8 mouse cellular contexts compared by ENCODE assay signal in the genomic region with DNA sequence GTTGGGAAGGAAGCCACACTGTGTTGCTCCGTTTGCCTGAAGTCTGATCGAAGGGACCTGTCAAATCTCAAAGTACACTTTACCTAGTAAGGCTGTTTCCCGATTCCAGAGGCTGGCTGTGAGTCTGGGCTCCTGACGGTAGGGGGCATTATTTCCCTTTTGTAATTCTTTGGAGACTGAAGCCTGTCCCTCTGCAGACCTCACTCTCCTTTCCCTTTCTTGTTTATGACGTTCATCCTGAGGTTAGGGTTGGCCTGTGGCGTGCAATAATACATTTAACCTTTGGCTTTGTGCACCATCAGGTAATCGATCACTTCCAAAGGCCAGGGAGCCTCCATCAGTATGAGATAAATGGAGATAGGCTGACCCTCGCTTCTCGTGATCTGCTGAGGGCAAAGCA. TPM values are rescaled to one million over a fixed set of nuclear protein-coding genes. Genes with fewer than 3 reads are reported as not detected.
DNase-seq lines count a peak whose midpoint lies in the region; ATAC-seq and TF ChIP-seq lines count a peak whose summit lies in the region.

No protein-coding gene starts in this region.

- peak; percentile 87 for TF ChIP-seq CTCF in hindbrain, postnatal 0 days (IDR thresholded peaks at IDR 0.05; ENCODE audit: low read depth)
- peak; percentile 87 for TF ChIP-seq CTCF in left cerebral cortex, adult 2 months (IDR thresholded peaks at IDR 0.05)

- no peak overlapping the region for H3K9ac ChIP-seq in heart, embryonic 13.5 days
- H3K9ac ChIP-seq in heart, embryonic 12.5 days = no peak overlapping the region
- H3K9ac ChIP-seq in forebrain, embryonic 13.5 days = no peak overlapping the region
- no peak overlapping the region for H3K9ac ChIP-seq in hindbrain, postnatal 0 days (replicated peaks; ENCODE audit: low read length)
- H3K9ac ChIP-seq in midbrain, embryonic 11.5 days (ENCODE audit: low read length) = no peak overlapping the region
- H3K9ac ChIP-seq in stomach, embryonic 15.5 days = no peak overlapping the region

- 26% methylated on average over 9 of the region's 9 CpGs for WGBS in heart, embryonic 13.5 days
- WGBS in heart, embryonic 12.5 days = 27% methylated on average over 9 of the region's 9 CpGs
- WGBS in forebrain, embryonic 13.5 days = 22% methylated on average over 9 of the region's 9 CpGs
- whole genome bisulfite sequencing in hindbrain, postnatal 0 days = 16% methylated on average over 9 of the region's 9 CpGs
- WGBS in midbrain, embryonic 11.5 days = 12% methylated on average over 9 of the region's 9 CpGs
- WGBS in stomach, embryonic 15.5 days = 8% methylated on average over 9 of the region's 9 CpGs

- H3K36me3 ChIP-seq in heart, embryonic 13.5 days = no peaks in the 10 kb centered on the region
- no peaks in the 10 kb centered on the region for H3K36me3 ChIP-seq in heart, embryonic 12.5 days
- no peaks in the 10 kb centered on the region for H3K36me3 ChIP-seq in forebrain, embryonic 13.5 days (ENCODE audit: poor library complexity, severe bottlenecking)
- no peaks in the 10 kb centered on the region for H3K36me3 ChIP-seq in hindbrain, postnatal 0 days (ENCODE audit: insufficient read depth, low read length)
- no peaks in the 10 kb centered on the region for H3K36me3 ChIP-seq in midbrain, embryonic 11.5 days (ENCODE audit: control insufficient read depth, insufficient read depth, low read length)
- H3K36me3 ChIP-seq in stomach, embryonic 15.5 days = no peaks in the 10 kb centered on the region

- no peaks in the 10 kb centered on the region for H3K27me3 ChIP-seq in heart, embryonic 13.5 days (replicated peaks)
- H3K27me3 ChIP-seq in heart, embryonic 12.5 days (replicated peaks) = no peaks in the 10 kb centered on the region
- H3K27me3 ChIP-seq in forebrain, embryonic 13.5 days = no peaks in the 10 kb centered on the region
- no peaks in the 10 kb centered on the region for H3K27me3 ChIP-seq in hindbrain, postnatal 0 days (ENCODE audit: insufficient read depth, low read length)
- no peaks in the 10 kb centered on the region for H3K27me3 ChIP-seq in midbrain, embryonic 11.5 days (ENCODE audit: control insufficient read depth, insufficient read depth, low read length)
- H3K27me3 ChIP-seq in stomach, embryonic 15.5 days (replicated peaks) = no peaks in the 10 kb centered on the region

- no peak for ATAC-seq in heart, embryonic 13.5 days (ENCODE audit: extremely low read depth, insufficient number of reproducible peaks, low FRiP score, low TSS enrichment)
- no peak for ATAC-seq in heart, embryonic 12.5 days (ENCODE audit: insufficient number of reproducible peaks, low FRiP score)
- ATAC-seq in forebrain, embryonic 13.5 days = peak; percentile 61; the same call in 1 of the 2 replicates
- peak; percentile 15; the same call in 1 of the 2 replicates for ATAC-seq in hindbrain, postnatal 0 days
- ATAC-seq in midbrain, embryonic 11.5 days (ENCODE audit: low FRiP score) = peak; percentile 73
- no peak for ATAC-seq in stomach, embryonic 15.5 days (ENCODE audit: insufficient read depth, low FRiP score, low read depth)

- intact Hi-C loops in left cerebral cortex, adult 2 months (cut with DNase I) = loop anchor here (1.0 to 5.0 kb wide), 2 partner anchors 538 to 602 kb away; partner anchors contain the start of gene Cbln1

- 0 out of 2 replicates have a peak overlapping the region, but pooled peaks have one; percentile 6 for H3K4me2 ChIP-seq in heart, embryonic 13.5 days
- no peak overlapping the region for H3K4me2 ChIP-seq in heart, embryonic 12.5 days
- H3K4me2 ChIP-seq in forebrain, embryonic 13.5 days = no peak overlapping the region
- H3K4me2 ChIP-seq in hindbrain, postnatal 0 days (ENCODE audit: low read depth, low read length) = no peak overlapping the region
- peak overlapping the region; percentile 33 for H3K4me2 ChIP-seq in midbrain, embryonic 11.5 days
- H3K4me2 ChIP-seq in stomach, embryonic 15.5 days = peak overlapping the region; percentile 26; the same call in 1 of the 2 replicates

- H3K4me3 ChIP-seq in heart, embryonic 13.5 days = no peak overlapping the region
- H3K4me3 ChIP-seq in heart, embryonic 12.5 days = no peak overlapping the region
- H3K4me3 ChIP-seq in forebrain, embryonic 13.5 days = no peak overlapping the region
- no peak overlapping the region for H3K4me3 ChIP-seq in hindbrain, postnatal 0 days (ENCODE audit: low read length)
- H3K4me3 ChIP-seq in left cerebral cortex, adult 2 months = no peak overlapping the region
- H3K4me3 ChIP-seq in midbrain, embryonic 11.5 days (ENCODE audit: low read depth, low read length) = no peak overlapping the region
- H3K4me3 ChIP-seq in stomach, embryonic 15.5 days (replicated peaks) = no peak overlapping the region

- H3K4me1 ChIP-seq in heart, embryonic 13.5 days = no peaks in the 10 kb centered on the region
- no peaks in the 10 kb centered on the region for H3K4me1 ChIP-seq in heart, embryonic 12.5 days (replicated peaks)
- H3K4me1 ChIP-seq in forebrain, embryonic 13.5 days = no peaks in the 10 kb centered on the region
- no peaks in the 10 kb centered on the region for H3K4me1 ChIP-seq in hindbrain, postnatal 0 days (ENCODE audit: insufficient read depth, low read length)
- H3K4me1 ChIP-seq in midbrain, embryonic 11.5 days (ENCODE audit: control insufficient read depth, insufficient read depth, low read length) = peaks cover 16% of the 10 kb centered on the region
- no peaks in the 10 kb centered on the region for H3K4me1 ChIP-seq in stomach, embryonic 15.5 days

- H3K27ac ChIP-seq in heart, embryonic 13.5 days (replicated peaks) = no peak overlapping the region
- H3K27ac ChIP-seq in heart, embryonic 12.5 days (ENCODE audit: poor library complexity, severe bottlenecking) = no peak overlapping the region
- no peak overlapping the region for H3K27ac ChIP-seq in forebrain, embryonic 13.5 days
- H3K27ac ChIP-seq in hindbrain, postnatal 0 days = no peak overlapping the region
- H3K27ac ChIP-seq in left cerebral cortex, adult 2 months = no peak overlapping the region
- no peak overlapping the region for H3K27ac ChIP-seq in midbrain, embryonic 11.5 days (ENCODE audit: low read depth, low read length)
- H3K27ac ChIP-seq in stomach, embryonic 15.5 days = no peak overlapping the region

- peak; percentile 18 for DNase-seq in c-Kit-positive CD71-negative TER-119-negative erythroid progenitor cells, embryonic 14.5 days (ENCODE audit: low read depth)
- peak; percentile 86 for DNase-seq in hindbrain, postnatal 0 days (ENCODE audit: low spot score)
- peak; percentile 56 to 72 for DNase-seq in left cerebral cortex, adult 2 months (ENCODE audit: extremely low spot score in 1 of 2, low spot score in 2 of 2)
- DNase-seq in midbrain, embryonic 11.5 days (ENCODE audit: low spot score, missing footprints) = peak; percentile 97

- H3K9me3 ChIP-seq in heart, embryonic 13.5 days = 0 out of 2 replicates have a peak, but pooled peaks cover 4% of the 10 kb centered on the region
- no peaks in the 10 kb centered on the region for H3K9me3 ChIP-seq in heart, embryonic 12.5 days (replicated peaks)
- H3K9me3 ChIP-seq in forebrain, embryonic 13.5 days (replicated peaks) = no peaks in the 10 kb centered on the region
- no peaks in the 10 kb centered on the region for H3K9me3 ChIP-seq in hindbrain, postnatal 0 days (ENCODE audit: low read length)
- no peaks in the 10 kb centered on the region for H3K9me3 ChIP-seq in midbrain, embryonic 11.5 days (ENCODE audit: control insufficient read depth, low read length)
- no peaks in the 10 kb centered on the region for H3K9me3 ChIP-seq in stomach, embryonic 15.5 days

RNA-seq across cellular contexts. Expression of gene N4bp1, which starts 48.8 kb away (rescaled TPM):
- 6.2 and 6.7 TPM in 2 replicates for polyA plus RNA-seq in heart, embryonic 13.5 days (2015; fragmentation: Nextera tagmentation; extraction: Ambion mirVana)
- 8.5 and 9.7 TPM in 2 replicates for polyA plus RNA-seq in heart, embryonic 12.5 days (2016; fragmentation: Nextera tagmentation; extraction: Ambion mirVana)
- polyA plus RNA-seq in forebrain, embryonic 13.5 days (2015; fragmentation: Nextera tagmentation; extraction: Ambion mirVana) = 9.8 and 10.9 TPM in 2 replicates
- 12.8 and 15.5 TPM in 2 replicates for total RNA-seq in hindbrain, postnatal 0 days (2014; rRNA removed)
- 4.9 and 5.2 TPM in 2 replicates for polyA plus RNA-seq in hindbrain, postnatal 0 days (2015; fragmentation: Nextera tagmentation; extraction: Ambion mirVana)
- total RNA-seq in left cerebral cortex, adult 2 months (2021) = 10 to 100 TPM; 39.8 to 41.5 TPM
- 10.2 and 10.8 TPM in 2 replicates for polyA plus RNA-seq in midbrain, embryonic 11.5 days (2014; fragmentation: Nextera tagmentation; extraction: Ambion mirVana)
- polyA plus RNA-seq in stomach, embryonic 15.5 days (2015; fragmentation: Nextera tagmentation; extraction: Ambion mirVana) = 9.3 and 9.4 TPM in 2 replicates

Comparison
In these comparisons a context has a peak if more than half of its experiments do, and no peak if none do; other contexts are left out.
1. H3K4me2 ChIP-seq: peak in heart, embryonic 13.5 days (single experiment), midbrain, embryonic 11.5 days (single experiment) and stomach, embryonic 15.5 days (single experiment); none in heart, embryonic 12.5 days (single experiment), forebrain, embryonic 13.5 days (single experiment) and hindbrain, postnatal 0 days (single experiment).
2. ATAC-seq: peak in forebrain, embryonic 13.5 days (single experiment), hindbrain, postnatal 0 days (single experiment) and midbrain, embryonic 11.5 days (single experiment); none in heart, embryonic 13.5 days (single experiment), heart, embryonic 12.5 days (single experiment) and stomach, embryonic 15.5 days (single experiment).
3. DNase-seq: peak in every context shown above with its lines; median percentile 97 in midbrain, embryonic 11.5 days; 86 in hindbrain, postnatal 0 days; 64 in left cerebral cortex, adult 2 months; 18 in c-Kit-positive CD71-negative TER-119-negative erythroid progenitor cells, embryonic 14.5 days.